Mouse (Mus musculus): ENCODE data around the gene Pax1. TPM values are rescaled to one million over a fixed set of nuclear protein-coding genes. Genes with fewer than 3 reads are reported as not detected.

Gene Pax1
- polyA plus RNA-seq, 1 experiment: not detected

DNA sequence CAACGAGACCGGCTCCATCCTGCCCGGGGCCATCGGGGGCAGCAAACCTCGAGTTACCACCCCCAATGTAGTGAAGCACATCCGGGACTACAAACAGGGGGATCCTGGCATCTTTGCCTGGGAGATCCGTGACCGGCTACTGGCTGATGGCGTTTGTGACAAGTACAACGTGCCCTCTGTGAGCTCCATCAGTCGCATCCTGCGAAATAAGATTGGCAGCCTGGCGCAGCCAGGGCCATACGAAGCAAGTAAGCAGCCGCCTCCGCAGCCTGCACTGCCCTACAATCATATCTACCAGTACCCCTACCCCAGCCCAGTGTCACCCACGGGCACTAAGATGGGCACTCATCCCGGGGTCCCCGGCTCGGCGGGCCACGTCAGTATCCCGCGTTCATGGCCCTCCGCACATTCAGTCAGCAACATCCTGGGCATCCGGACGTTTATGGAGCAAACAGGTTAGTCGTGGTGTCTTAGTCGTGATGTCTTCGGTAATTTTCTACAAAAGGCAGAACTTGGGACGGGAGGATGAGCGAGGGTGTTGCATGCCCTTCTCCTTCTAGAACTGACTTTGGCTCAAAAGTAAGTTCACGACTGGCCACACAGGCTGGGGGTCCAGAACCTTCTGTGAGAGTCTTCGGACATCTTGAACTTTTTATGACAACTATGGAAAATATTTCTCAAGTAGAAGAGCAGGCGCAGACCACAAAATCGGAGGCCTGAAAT, 4.3 kb downstream of the Pax1 start:
- TF ChIP-seq POLR2A (IDR thresholded peaks at IDR 0.05; ENCODE audit: low read depth, low read length) (no peak), CTCF (IDR thresholded peaks at IDR 0.05; ENCODE audit: extremely low read depth, insufficient read length, insufficient replicate concordance, low read depth, low read length) (no peak)
- no peak overlapping the region for H3K4me3 ChIP-seq (ENCODE audit: low read depth, low read length)
- no peaks in the 10 kb centered on the region for H3K4me1 ChIP-seq (ENCODE audit: control insufficient read depth, insufficient read depth, insufficient read length, low read length)
- peaks cover 48% of the 10 kb centered on the region for H3K27me3 ChIP-seq (ENCODE audit: control insufficient read depth, insufficient read depth, low read length)
- H3K36me3 ChIP-seq (ENCODE audit: control insufficient read depth, insufficient read depth, low read length): no peaks in the 10 kb centered on the region
- 4% methylated on average over 36 of the region's 36 CpGs for WGBS
- H3K27ac ChIP-seq (ENCODE audit: insufficient read depth, low read depth, low read length): no peak overlapping the region

DNA sequence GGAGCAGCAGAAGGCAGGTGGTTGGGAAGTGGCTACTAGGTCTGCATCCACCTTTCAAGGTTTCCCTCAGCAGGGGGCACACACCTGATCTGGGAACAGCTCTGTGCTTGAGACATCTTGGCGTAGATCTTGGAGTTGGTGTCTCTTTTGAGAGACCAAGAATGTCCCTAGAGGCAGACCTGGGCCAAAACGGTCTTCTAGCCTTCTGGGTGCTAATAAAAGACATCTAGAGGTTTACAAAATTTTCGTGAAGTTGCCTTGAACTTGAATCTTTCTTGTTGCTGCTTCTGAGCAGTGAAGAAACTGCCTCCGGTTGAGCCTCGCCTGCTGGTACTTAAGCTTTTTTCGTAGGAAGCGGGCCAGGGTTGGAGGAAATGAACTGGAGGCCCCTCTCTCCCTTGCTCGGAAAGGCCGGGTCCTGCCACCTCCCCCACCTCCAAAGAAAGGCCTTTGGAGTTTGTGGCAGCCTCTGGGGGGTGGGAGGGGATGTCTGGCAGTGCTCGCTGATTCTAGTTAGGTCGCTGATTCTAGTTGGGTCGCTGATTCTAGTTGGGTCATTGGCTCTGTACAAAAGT, 5.6 kb downstream of the Pax1 start:
- no peaks in the 10 kb centered on the region for H3K36me3 ChIP-seq (ENCODE audit: control insufficient read depth, insufficient read depth, low read length)
- H3K27ac ChIP-seq (ENCODE audit: insufficient read depth, low read depth, low read length): no peak overlapping the region
- peaks cover 49% of the 10 kb centered on the region for H3K27me3 ChIP-seq (ENCODE audit: control insufficient read depth, insufficient read depth, low read length)
- H3K4me1 ChIP-seq (ENCODE audit: control insufficient read depth, insufficient read depth, insufficient read length, low read length): no peaks in the 10 kb centered on the region
- TF ChIP-seq POLR2A (IDR thresholded peaks at IDR 0.05; ENCODE audit: low read depth, low read length): no peak
- no peak for TF ChIP-seq CTCF (IDR thresholded peaks at IDR 0.05; ENCODE audit: extremely low read depth, insufficient read length, insufficient replicate concordance, low read depth, low read length)
- no peak overlapping the region for H3K4me3 ChIP-seq (ENCODE audit: low read depth, low read length)
- 8% methylated on average over 12 of the region's 12 CpGs for WGBS

DNA sequence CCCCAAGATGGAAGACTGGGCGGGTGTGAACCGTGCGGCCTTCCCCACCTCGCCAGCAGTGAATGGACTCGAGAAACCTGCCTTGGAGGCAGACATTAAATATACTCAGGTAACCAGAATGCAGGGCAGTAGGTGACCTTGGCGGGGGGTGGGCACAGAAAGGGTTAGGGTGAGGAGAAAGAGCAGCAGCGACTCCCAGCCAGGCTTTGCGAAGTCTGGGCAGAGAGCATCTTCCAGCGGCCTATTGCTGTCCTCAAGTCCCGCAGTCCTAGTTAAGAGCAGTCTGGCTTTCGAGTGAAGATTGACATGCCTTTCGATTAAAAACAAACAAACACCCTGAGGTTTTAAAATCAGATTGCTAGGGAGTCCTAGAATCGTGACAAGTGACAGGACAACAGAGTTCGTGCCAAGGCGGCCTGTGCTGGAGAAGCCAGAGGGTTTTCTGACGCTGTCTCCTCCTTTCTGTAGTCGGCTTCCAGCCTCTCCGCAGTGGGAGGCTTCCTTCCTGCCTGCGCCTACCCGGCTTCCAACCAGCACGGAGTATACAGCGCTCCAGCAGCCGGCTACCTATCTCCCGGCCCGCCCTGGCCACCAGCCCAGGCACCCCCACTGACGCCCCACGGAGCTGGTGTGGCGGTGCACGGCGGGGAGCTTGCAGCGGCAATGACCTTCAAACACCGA, 6.3 kb downstream of the Pax1 start:
- H3K27ac ChIP-seq (ENCODE audit: insufficient read depth, low read depth, low read length): no peak overlapping the region
- 5% methylated on average over 32 of the region's 32 CpGs for WGBS
- peaks cover 51% of the 10 kb centered on the region for H3K27me3 ChIP-seq (ENCODE audit: control insufficient read depth, insufficient read depth, low read length)
- no peak overlapping the region for H3K4me3 ChIP-seq (ENCODE audit: low read depth, low read length)
- H3K4me1 ChIP-seq (ENCODE audit: control insufficient read depth, insufficient read depth, insufficient read length, low read length): no peaks in the 10 kb centered on the region
- H3K36me3 ChIP-seq (ENCODE audit: control insufficient read depth, insufficient read depth, low read length): no peaks in the 10 kb centered on the region
- TF ChIP-seq POLR2A (IDR thresholded peaks at IDR 0.05; ENCODE audit: low read depth, low read length) (no peak), CTCF (IDR thresholded peaks at IDR 0.05; ENCODE audit: extremely low read depth, insufficient read length, insufficient replicate concordance, low read depth, low read length) (no peak)

DNA sequence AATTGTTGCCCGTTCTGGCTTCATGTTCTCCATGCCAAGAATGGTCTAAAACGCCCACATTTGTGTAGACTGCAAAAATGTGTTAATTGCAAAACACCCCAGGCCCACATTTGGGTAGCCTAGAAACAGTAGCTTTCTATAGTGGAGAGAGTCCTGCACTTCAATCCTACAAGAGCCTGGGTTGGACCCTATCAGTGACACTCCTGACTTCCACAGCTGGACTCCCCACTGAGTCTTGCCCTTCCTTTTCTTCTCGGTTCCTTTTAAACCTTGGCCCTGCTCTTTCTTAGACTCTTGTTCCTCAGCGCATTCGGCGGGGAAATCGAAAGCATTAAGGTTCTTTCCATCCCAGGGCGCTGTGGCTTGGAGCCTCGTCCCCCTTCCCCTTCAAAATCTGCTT, 7.8 kb downstream of the Pax1 start:
- 6% methylated on average over 9 of the region's 9 CpGs for WGBS
- Histone ChIP-seq H3K4me1 (ENCODE audit: control insufficient read depth, insufficient read depth, insufficient read length, low read length) (no peaks in the 10 kb centered on the region), H3K27me3 (ENCODE audit: control insufficient read depth, insufficient read depth, low read length) (peaks cover 54% of the 10 kb centered on the region), H3K36me3 (ENCODE audit: control insufficient read depth, insufficient read depth, low read length) (no peaks in the 10 kb centered on the region), H3K27ac (ENCODE audit: insufficient read depth, low read depth, low read length) (no peak overlapping the region), H3K4me3 (ENCODE audit: low read depth, low read length) (no peak overlapping the region)
- no peak for TF ChIP-seq POLR2A (IDR thresholded peaks at IDR 0.05; ENCODE audit: low read depth, low read length)
- TF ChIP-seq CTCF (IDR thresholded peaks at IDR 0.05; ENCODE audit: extremely low read depth, insufficient read length, insufficient replicate concordance, low read depth, low read length): no peak

DNA sequence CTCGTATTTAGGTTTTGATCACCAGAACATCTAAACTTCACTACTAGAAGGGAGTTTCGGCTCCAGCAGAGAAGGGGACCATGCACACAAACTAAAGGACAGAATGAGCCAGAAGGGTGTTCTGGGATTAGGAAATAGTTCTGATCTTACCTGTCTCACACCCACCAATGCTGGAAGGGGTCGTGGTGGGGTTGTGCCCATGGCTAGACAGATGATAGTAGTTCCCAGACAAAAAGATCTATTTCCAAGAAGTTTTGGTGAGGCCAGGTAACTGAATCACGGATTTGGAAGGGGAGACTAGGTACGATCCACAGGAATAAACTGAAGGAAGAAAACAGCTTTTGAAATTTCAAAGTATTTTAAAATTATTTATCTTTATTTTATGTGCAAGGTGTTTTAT, 8.4 kb downstream of the Pax1 start:
- Histone ChIP-seq H3K4me3 (ENCODE audit: low read depth, low read length) (no peak overlapping the region), H3K27me3 (ENCODE audit: control insufficient read depth, insufficient read depth, low read length) (peaks cover 53% of the 10 kb centered on the region), H3K36me3 (ENCODE audit: control insufficient read depth, insufficient read depth, low read length) (no peaks in the 10 kb centered on the region), H3K27ac (ENCODE audit: insufficient read depth, low read depth, low read length) (no peak overlapping the region), H3K4me1 (ENCODE audit: control insufficient read depth, insufficient read depth, insufficient read length, low read length) (no peaks in the 10 kb centered on the region)
- 13% methylated on average over 5 of the region's 5 CpGs for WGBS
- no peak for TF ChIP-seq CTCF (IDR thresholded peaks at IDR 0.05; ENCODE audit: extremely low read depth, insufficient read length, insufficient replicate concordance, low read depth, low read length)
- no peak for TF ChIP-seq POLR2A (IDR thresholded peaks at IDR 0.05; ENCODE audit: low read depth, low read length)

DNA sequence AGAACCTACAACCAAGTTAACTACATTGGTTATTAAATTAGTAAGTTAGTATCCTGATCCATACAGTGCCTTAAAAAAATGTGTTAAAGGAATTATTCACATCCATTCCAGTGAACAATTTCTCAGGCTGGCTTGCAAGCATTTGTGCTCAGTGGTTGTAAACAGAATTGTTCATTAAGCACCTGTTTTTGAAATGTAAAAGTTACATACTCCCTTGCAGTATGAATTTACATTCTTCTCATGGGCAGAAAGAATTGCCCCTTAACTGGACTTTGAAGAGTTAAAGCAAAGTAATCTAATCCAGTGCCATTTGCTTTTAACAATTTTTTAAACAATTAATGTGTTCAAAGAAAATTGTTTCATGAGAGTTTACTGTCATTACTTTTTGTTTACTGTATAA, 9.6 kb downstream of the Pax1 start:
- H3K4me1 ChIP-seq (ENCODE audit: control insufficient read depth, insufficient read depth, insufficient read length, low read length): no peaks in the 10 kb centered on the region
- H3K27ac ChIP-seq (ENCODE audit: insufficient read depth, low read depth, low read length): no peak overlapping the region
- H3K4me3 ChIP-seq (ENCODE audit: low read depth, low read length): no peak overlapping the region
- TF ChIP-seq POLR2A (IDR thresholded peaks at IDR 0.05; ENCODE audit: low read depth, low read length) (no peak), CTCF (IDR thresholded peaks at IDR 0.05; ENCODE audit: extremely low read depth, insufficient read length, insufficient replicate concordance, low read depth, low read length) (no peak)
- no peaks in the 10 kb centered on the region for H3K36me3 ChIP-seq (ENCODE audit: control insufficient read depth, insufficient read depth, low read length)
- peaks cover 42% of the 10 kb centered on the region for H3K27me3 ChIP-seq (ENCODE audit: control insufficient read depth, insufficient read depth, low read length)

DNA sequence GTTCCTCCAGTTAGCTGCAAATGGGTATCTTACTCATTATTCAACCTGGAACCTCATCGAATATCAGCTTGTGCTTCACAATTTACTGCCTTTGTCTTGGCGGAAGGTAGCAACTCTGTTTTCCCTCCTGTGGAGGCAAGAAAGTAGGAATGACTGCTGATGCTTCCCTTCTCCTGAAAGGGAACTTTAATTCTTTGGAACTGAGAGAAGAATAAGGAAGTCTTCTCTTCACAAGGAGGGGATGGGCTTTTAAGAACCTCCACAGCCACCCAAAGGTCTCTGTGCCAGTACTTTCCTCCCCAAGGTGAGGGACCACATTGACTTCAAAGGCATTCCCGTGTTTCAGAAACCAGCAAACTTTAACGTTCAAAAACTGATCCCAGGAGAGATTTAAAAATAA, 10.1 kb downstream of the Pax1 start:
- Histone ChIP-seq H3K4me3 (ENCODE audit: low read depth, low read length) (no peak overlapping the region), H3K36me3 (ENCODE audit: control insufficient read depth, insufficient read depth, low read length) (no peaks in the 10 kb centered on the region), H3K27ac (ENCODE audit: insufficient read depth, low read depth, low read length) (no peak overlapping the region), H3K27me3 (ENCODE audit: control insufficient read depth, insufficient read depth, low read length) (peaks cover 40% of the 10 kb centered on the region), H3K4me1 (ENCODE audit: control insufficient read depth, insufficient read depth, insufficient read length, low read length) (no peaks in the 10 kb centered on the region)
- 6% methylated on average over 4 of the region's 4 CpGs for WGBS
- no peak for TF ChIP-seq CTCF (IDR thresholded peaks at IDR 0.05; ENCODE audit: extremely low read depth, insufficient read length, insufficient replicate concordance, low read depth, low read length)
- TF ChIP-seq POLR2A (IDR thresholded peaks at IDR 0.05; ENCODE audit: low read depth, low read length): no peak
